Mouse (Mus musculus): ENCODE results near the gene Gm17349. TPM values are rescaled to one million over a fixed set of nuclear protein-coding genes. Genes with fewer than 3 reads are reported as not detected.
A peak's percentile ranks its signal among the peaks of the same experiment; 100 is the strongest.

The Gm17349 gene
- total and polyA plus RNA-seq, 3 experiments, result 0.98 to 2.3 TPM; not detected in 1

- no peak for ATAC-seq (ENCODE audit: extremely low read depth, insufficient number of reproducible peaks, low FRiP score, poor library complexity, severe bottlenecking)
- no peaks in the 10 kb centered on the region for H3K9me3 ChIP-seq (replicated peaks)
- DNase-seq (ENCODE audit: low spot score), result no peak
- H3K4me1 ChIP-seq (ENCODE audit: insufficient read depth, low read depth, low read length), result peaks cover 26% of the 10 kb centered on the region
- H3K4me3 ChIP-seq (ENCODE audit: low read depth, low read length), result no peak overlapping the region
- H3K27me3 ChIP-seq (ENCODE audit: insufficient read depth, low read length), result peaks cover 35% of the 10 kb centered on the region
- no peak for TF ChIP-seq GATA1 (IDR thresholded peaks at IDR 0.05; ENCODE audit: borderline replicate concordance, low read length)
- TF ChIP-seq GATA2 (IDR thresholded peaks at IDR 0.05; ENCODE audit: borderline replicate concordance, low read depth, low read length), result no peak
- TF ChIP-seq POLR2AphosphoS5 (IDR thresholded peaks at IDR 0.05; ENCODE audit: insufficient replicate concordance, low read depth, low read length), result no peak
- no peak for TF ChIP-seq CTCF (IDR thresholded peaks at IDR 0.05; ENCODE audit: low read depth, low read length)
- TF ChIP-seq TAL1 (conservative IDR thresholded peaks at IDR 0.05; ENCODE audit: low read depth, low read length), result no peak
- no peaks in the 10 kb centered on the region for H3K36me3 ChIP-seq (replicated peaks)
Observed at GRCm38 (mm10) chr15:99697309-99697708, 8.0 kb downstream of the Gm17349 start.

- TF ChIP-seq TAL1 (conservative IDR thresholded peaks at IDR 0.05; ENCODE audit: low read depth, low read length) (no peak), CTCF (IDR thresholded peaks at IDR 0.05; ENCODE audit: low read depth, low read length) (no peak), POLR2AphosphoS5 (IDR thresholded peaks at IDR 0.05; ENCODE audit: insufficient replicate concordance, low read depth, low read length) (no peak), GATA2 (IDR thresholded peaks at IDR 0.05; ENCODE audit: borderline replicate concordance, low read depth, low read length) (no peak), GATA1 (IDR thresholded peaks at IDR 0.05; ENCODE audit: borderline replicate concordance, low read length) (no peak)
- DNase-seq (ENCODE audit: low spot score) (no peak), ATAC-seq (ENCODE audit: extremely low read depth, insufficient number of reproducible peaks, low FRiP score, poor library complexity, severe bottlenecking) (no peak)
- H3K4me3 ChIP-seq (ENCODE audit: low read depth, low read length), result no peak overlapping the region
- no peaks in the 10 kb centered on the region for H3K9me3 ChIP-seq (replicated peaks)
- H3K36me3 ChIP-seq (replicated peaks), result no peaks in the 10 kb centered on the region
- peaks cover 63% of the 10 kb centered on the region for H3K27me3 ChIP-seq (ENCODE audit: insufficient read depth, low read length)
- no peaks in the 10 kb centered on the region for H3K4me1 ChIP-seq (ENCODE audit: insufficient read depth, low read depth, low read length)
Observed at GRCm38 (mm10) chr15:99691976-99692375, 13.3 kb downstream of the Gm17349 start.

- no peak for ATAC-seq (ENCODE audit: extremely low read depth, insufficient number of reproducible peaks, low FRiP score, poor library complexity, severe bottlenecking)
- TF ChIP-seq GATA2 (IDR thresholded peaks at IDR 0.05; ENCODE audit: borderline replicate concordance, low read depth, low read length) (no peak), GATA1 (IDR thresholded peaks at IDR 0.05; ENCODE audit: borderline replicate concordance, low read length) (no peak), TAL1 (conservative IDR thresholded peaks at IDR 0.05; ENCODE audit: low read depth, low read length) (no peak), POLR2AphosphoS5 (IDR thresholded peaks at IDR 0.05; ENCODE audit: insufficient replicate concordance, low read depth, low read length) (no peak), CTCF (IDR thresholded peaks at IDR 0.05; ENCODE audit: low read depth, low read length) (no peak)
- H3K4me3 ChIP-seq (ENCODE audit: low read depth, low read length), result no peak overlapping the region
- no peaks in the 10 kb centered on the region for H3K36me3 ChIP-seq (replicated peaks)
- H3K4me1 ChIP-seq (ENCODE audit: insufficient read depth, low read depth, low read length), result no peaks in the 10 kb centered on the region
- H3K27me3 ChIP-seq (ENCODE audit: insufficient read depth, low read length), result peaks cover 64% of the 10 kb centered on the region
- no peaks in the 10 kb centered on the region for H3K9me3 ChIP-seq (replicated peaks)
- DNase-seq (ENCODE audit: low spot score), result no peak
Observed at GRCm38 (mm10) chr15:99690924-99691323, 14.4 kb downstream of the Gm17349 start.

- Histone ChIP-seq H3K27me3 (ENCODE audit: insufficient read depth, low read length) (peaks cover 54% of the 10 kb centered on the region), H3K9me3 (replicated peaks) (no peaks in the 10 kb centered on the region), H3K4me3 (ENCODE audit: low read depth, low read length) (no peak overlapping the region; the same call in 1 of the 2 replicates), H3K36me3 (replicated peaks) (no peaks in the 10 kb centered on the region), H3K4me1 (ENCODE audit: insufficient read depth, low read depth, low read length) (no peaks in the 10 kb centered on the region)
- ATAC-seq (ENCODE audit: extremely low read depth, insufficient number of reproducible peaks, low FRiP score, poor library complexity, severe bottlenecking) (no peak; the same call in 1 of the 2 replicates), DNase-seq (ENCODE audit: low spot score) (peak; percentile 57)
- TF ChIP-seq TAL1 (conservative IDR thresholded peaks at IDR 0.05; ENCODE audit: low read depth, low read length) (no peak), CTCF (IDR thresholded peaks at IDR 0.05; ENCODE audit: low read depth, low read length) (peak; percentile 94), POLR2AphosphoS5 (IDR thresholded peaks at IDR 0.05; ENCODE audit: insufficient replicate concordance, low read depth, low read length) (no peak), GATA2 (IDR thresholded peaks at IDR 0.05; ENCODE audit: borderline replicate concordance, low read depth, low read length) (no peak), GATA1 (IDR thresholded peaks at IDR 0.05; ENCODE audit: borderline replicate concordance, low read length) (no peak)
Observed at GRCm38 (mm10) chr15:99688712-99689111, 16.6 kb downstream of the Gm17349 start.

- TF ChIP-seq CTCF (IDR thresholded peaks at IDR 0.05; ENCODE audit: low read depth, low read length) (no peak), POLR2AphosphoS5 (IDR thresholded peaks at IDR 0.05; ENCODE audit: insufficient replicate concordance, low read depth, low read length) (no peak), TAL1 (conservative IDR thresholded peaks at IDR 0.05; ENCODE audit: low read depth, low read length) (no peak), GATA2 (IDR thresholded peaks at IDR 0.05; ENCODE audit: borderline replicate concordance, low read depth, low read length) (no peak), GATA1 (IDR thresholded peaks at IDR 0.05; ENCODE audit: borderline replicate concordance, low read length) (no peak)
- no peak for ATAC-seq (ENCODE audit: extremely low read depth, insufficient number of reproducible peaks, low FRiP score, poor library complexity, severe bottlenecking)
- no peaks in the 10 kb centered on the region; the same call in 1 of the 2 replicates for H3K4me1 ChIP-seq (ENCODE audit: insufficient read depth, low read depth, low read length)
- H3K4me3 ChIP-seq (ENCODE audit: low read depth, low read length), result no peak overlapping the region
- DNase-seq (ENCODE audit: low spot score), result no peak
- no peaks in the 10 kb centered on the region for H3K9me3 ChIP-seq (replicated peaks)
- H3K27me3 ChIP-seq (ENCODE audit: insufficient read depth, low read length), result peaks cover 44% of the 10 kb centered on the region
- no peaks in the 10 kb centered on the region for H3K36me3 ChIP-seq (replicated peaks)
Observed at GRCm38 (mm10) chr15:99684156-99684555, 21.1 kb downstream of the Gm17349 start.

GRCm38 (mm10) chr15:99682880-99683279 lies 22.4 kb downstream of the Gm17349 start:
- peak; percentile 41; the same call in 1 of the 2 replicates for TF ChIP-seq CTCF (IDR thresholded peaks at IDR 0.05; ENCODE audit: low read depth, low read length)
- TF ChIP-seq GATA2 (IDR thresholded peaks at IDR 0.05; ENCODE audit: borderline replicate concordance, low read depth, low read length), result no peak
- no peaks in the 10 kb centered on the region for H3K9me3 ChIP-seq (replicated peaks)
- no peak for DNase-seq (ENCODE audit: low spot score)
- peaks cover 46% of the 10 kb centered on the region for H3K27me3 ChIP-seq (ENCODE audit: insufficient read depth, low read length)
- H3K4me3 ChIP-seq (ENCODE audit: low read depth, low read length), result no peak overlapping the region
- H3K4me1 ChIP-seq (ENCODE audit: insufficient read depth, low read depth, low read length), result peaks cover 5% of the 10 kb centered on the region
- H3K36me3 ChIP-seq (replicated peaks), result no peaks in the 10 kb centered on the region
- ATAC-seq (ENCODE audit: extremely low read depth, insufficient number of reproducible peaks, low FRiP score, poor library complexity, severe bottlenecking), result no peak
